Mouse (Mus musculus) ovary, postnatal 14 days (tissue): ENCODE measurements around the gene Gtf2e1.

ENCODE experiments used
- DNase-seq: peaks from one replicate; pipeline ENCODE4 v3.0.0; 2022; ENCODE audit warnings: low spot score

Gtf2e1 gene

GRCm38 (mm10) chr16:37546312-37546711 is 6.7 kb upstream of the Gtf2e1 start:
- DNase-seq = no peak

GRCm38 (mm10) chr16:37540776-37541175 is 1.2 kb upstream of the Gtf2e1 start:
- no peak for DNase-seq

DNA sequence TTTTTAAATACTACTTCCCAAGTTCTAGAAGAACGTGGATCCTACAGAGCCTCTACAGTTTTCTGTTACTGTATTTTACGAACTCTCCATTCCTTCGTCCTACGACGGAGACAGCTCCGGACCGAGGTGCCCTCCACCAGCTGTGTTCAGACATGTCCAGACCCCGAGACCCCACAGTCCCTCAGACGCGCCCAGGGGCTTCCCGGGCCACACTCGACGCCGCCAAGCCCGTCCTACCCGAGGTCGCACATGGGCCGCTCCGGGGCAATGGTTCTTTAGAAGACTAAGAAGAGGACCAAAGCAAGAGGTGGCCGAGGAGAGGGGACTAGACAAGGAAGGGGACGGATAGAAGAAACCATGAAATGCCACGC is 364 bp downstream of the Gtf2e1 start:
- DNase-seq = no peak

DNA sequence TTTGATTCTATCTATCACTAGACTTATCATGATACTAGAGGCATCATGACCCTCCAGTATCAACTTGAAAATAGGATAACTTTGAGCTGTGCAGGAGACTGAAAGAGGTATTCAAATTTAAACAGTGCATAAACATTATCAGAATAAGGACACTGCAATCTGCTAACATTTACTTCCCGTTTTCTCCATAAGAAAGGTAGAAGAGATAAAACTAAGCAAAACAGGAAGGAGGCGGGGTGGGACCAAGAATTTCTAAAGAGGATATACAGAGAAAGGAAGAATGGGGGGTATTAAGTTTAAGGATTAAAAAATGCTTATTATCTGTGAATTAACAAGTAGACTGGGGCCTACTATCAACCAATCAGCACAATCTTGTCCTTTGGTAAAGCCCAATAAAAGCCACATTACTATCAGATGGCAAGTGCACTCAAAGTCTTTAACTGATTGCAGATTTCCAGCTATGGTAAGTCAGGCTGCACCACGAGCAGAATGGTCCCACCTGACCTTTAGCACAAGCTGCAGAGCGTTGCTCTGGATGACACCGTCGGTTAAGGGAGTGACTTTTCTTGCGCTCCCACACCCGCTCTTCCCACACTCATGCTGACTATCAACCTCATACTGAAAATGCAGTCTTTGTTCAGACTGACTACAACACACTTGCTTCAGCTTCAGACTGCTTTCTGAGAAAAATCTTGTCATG is 6.1 kb downstream of the Gtf2e1 start:
- DNase-seq = no peak

GRCm38 (mm10) chr16:37532046-37532445 is 7.5 kb downstream of the Gtf2e1 start:
- no peak for DNase-seq

DNA sequence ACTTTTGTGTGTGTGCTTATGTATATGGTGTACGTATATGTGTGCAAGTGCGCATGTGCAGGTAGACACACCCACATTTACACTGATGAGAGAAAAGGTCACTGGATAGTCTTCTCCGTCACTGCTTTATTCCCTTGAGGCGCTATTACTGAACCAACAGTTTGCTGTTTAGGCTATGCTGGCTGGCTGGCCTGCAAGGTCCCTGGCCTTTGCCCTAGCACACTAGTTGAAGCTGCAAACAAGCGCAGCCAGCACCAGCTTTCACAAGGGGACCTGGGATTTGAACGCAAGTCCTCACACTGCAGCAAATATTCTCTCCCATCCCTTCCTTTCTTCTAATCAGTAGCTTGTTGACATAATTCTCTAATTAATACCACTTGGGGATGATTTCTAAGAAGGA is 9.4 kb downstream of the Gtf2e1 start:
- DNase-seq = no peak

DNA sequence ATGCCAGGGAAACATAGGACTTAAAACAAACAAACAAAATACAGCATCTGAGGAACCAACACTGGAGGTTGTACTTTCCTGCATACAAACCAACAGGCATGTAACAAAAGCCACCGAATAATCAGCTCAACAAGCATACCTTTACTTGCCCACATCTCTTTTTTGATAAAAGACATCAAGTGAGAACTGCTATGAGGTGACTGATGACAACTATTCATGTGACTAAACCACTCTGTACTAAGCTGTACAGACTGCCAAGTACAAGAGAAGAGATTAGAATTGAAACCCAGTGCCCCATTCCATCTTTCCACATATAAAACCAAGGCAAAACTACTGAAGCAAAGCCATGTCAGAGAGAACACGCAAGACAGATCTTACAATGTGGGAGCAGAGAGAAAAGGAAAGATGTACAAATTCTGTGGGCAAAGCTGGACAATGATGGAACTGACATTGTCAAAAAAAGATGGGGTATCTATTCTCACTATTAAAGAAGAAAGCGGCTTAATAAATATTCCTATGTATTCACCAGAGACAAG is 12.8 kb downstream of the Gtf2e1 start:
- DNase-seq = no peak

DNA sequence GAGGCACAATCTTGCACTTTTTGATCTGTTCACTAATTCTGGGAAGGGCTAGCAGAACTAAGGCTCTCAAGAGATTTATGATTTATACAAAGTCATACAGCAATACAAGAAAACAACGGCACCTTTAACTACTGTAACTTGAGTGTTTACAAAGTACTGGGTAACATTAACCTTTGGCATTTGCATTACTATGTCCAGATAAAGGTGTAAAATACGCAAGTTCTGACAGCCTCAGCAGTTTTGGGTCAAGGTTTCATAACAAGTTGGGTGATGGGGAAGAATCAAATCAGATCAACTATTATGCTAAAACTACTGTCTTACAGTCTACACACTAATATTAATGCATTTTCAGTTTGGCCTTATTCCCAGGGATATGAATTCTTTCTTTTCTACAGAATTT is 14.5 kb downstream of the Gtf2e1 start:
- DNase-seq = no peak

DNA sequence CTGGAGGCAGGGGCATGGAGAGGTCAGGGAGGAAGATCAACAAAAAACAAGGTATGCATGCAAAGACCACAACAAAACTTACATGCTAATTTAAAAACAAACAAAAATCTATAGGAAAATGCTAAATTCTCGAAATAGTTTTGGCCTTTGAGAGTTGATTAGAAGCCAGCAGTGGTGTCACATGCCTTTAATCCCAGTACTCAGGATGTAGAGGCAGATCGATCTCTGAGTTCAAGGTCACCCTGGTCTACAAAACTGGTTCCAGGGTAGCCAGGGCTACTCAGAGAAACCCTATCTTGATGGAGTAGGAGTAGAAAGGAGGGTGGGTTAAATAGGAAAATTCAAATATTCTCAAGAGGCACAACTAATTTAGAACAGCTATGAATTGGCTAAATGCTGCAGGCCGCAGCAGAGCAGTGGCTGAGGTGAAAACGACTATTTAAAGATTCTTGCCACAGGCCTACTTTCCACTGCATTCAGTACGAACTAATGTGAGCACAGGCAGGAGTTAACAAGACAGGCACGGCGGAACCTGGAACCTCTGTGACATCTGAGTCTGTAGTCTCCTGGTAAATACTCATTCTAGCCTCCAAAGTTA is 17.4 kb downstream of the Gtf2e1 start:
- DNase-seq = no peak

GRCm38 (mm10) chr16:37520190-37521040 is 19.2 kb downstream of the Gtf2e1 start:
- no peak for DNase-seq

DNA sequence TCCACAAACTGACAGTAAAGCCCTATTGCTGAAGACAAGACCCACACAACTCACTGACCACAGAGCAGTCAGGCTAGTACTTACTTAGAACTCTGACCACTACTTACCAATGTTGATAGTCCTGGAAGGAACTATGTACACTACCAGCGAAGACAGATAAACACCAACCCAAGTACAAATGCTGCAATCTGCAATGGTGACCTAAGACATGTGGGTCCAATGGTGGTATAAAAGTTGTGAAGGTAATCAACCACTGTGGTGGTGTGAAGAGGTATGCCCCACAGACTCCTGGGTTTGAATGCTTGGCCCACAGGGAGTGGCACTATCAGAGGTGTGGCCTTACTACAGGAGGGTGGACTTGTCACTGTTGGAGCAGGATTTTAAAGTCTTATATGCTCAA is 19.9 kb downstream of the Gtf2e1 start:
- DNase-seq = no peak

DNA sequence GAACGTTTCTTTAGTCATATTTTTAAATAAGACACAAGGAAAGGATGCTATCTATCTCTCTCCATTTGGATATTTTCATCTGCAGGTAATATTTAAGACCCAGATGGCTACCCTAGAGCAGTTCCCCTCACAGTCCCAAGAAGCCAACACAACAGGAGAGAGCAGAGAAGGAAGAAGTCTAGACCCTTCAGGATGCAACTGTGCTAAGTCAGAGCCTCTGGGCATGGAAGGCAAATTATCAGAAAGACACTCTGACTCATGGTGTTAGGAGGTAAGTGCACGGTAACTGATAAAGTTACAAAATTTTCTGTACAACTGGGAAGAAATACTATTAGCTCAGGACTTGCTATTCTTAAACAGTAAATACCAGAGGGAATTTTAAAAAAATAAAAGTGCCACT is 20.9 kb downstream of the Gtf2e1 start:
- DNase-seq = no peak

- no peak for DNase-seq
Measured at GRCm38 (mm10) chr16:37517596-37518211, 21.9 kb downstream of the Gtf2e1 start.

- no peak for DNase-seq
Measured at GRCm38 (mm10) chr16:37516376-37516993, 23.1 kb downstream of the Gtf2e1 start.

DNA sequence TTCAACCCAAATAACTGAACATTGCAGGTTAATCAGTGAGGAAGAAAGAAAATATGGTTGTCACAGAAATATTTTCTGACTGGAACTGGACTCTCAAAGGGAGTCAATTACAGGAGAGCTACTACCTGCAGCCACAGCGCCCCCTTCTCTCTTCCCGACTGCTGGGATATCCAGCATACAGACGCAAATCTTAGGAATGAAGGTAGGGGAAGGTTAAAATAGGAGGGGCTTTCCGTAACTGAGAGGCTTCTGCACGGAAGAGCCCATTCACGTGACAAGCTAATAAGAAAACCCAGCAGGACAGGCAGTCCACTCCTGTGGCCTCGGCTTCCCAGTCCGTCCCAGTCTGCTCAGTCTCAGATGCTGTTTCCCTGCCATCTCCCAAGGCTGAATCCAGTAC is 24.9 kb downstream of the Gtf2e1 start:
- no peak for DNase-seq

DNA sequence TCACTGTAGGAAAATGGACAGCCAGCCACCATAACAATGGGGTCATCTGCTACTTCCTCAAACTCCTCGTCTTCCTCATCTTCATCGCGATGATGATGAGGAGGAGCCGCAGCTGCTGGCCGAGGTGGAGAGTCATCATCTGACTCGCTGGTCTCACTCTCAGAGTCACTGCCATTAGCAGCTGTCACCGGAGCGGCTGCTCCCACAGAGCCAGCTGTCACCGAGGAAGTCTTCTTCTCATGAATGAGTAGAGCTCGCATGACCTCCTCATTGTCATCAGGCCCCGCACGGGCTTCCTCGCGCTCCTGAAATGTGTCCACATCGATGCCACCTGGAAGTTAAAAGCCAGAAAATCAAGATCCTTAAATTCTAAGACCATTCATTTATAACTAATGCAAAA is 28.1 kb downstream of the Gtf2e1 start:
- no peak for DNase-seq

DNA sequence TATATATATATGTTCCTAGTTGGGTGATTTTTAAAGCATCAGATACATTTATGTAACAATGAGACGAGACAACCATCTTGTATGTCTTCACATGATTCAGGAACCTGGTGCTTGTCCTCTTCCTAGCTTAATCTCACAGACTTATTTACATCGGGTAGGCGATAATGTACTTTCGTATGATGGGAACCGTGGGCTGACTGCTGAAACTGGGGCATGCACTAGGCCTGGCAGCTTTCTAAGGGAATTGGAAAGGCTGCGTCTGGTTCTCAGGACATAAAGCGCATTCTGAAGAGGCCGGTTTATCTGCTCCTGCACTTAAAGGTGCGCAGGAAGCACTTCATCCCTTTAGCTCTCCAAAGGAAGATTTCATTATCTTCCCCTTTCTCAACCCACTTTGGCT is 32.8 kb downstream of the Gtf2e1 start:
- DNase-seq = no peak

DNA sequence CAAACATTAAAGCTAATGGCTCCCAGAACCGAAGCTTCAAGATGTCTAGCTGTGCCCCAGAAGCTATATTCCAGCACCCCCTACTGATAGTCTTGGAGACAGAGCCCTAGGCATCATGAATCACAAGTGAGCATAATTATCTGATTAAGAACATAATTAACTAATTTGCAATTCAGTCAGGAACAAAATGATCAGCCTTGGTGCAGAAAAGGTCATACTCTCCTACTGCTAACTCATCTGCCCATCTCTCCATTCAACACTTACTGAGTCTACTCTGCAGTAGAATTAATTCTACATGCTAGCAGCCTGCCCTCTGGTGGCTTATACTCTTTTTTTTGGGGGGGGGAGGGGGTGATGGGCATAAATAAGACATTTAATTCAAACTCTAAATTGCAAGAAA is 35.1 kb downstream of the Gtf2e1 start:
- no peak for DNase-seq

DNA sequence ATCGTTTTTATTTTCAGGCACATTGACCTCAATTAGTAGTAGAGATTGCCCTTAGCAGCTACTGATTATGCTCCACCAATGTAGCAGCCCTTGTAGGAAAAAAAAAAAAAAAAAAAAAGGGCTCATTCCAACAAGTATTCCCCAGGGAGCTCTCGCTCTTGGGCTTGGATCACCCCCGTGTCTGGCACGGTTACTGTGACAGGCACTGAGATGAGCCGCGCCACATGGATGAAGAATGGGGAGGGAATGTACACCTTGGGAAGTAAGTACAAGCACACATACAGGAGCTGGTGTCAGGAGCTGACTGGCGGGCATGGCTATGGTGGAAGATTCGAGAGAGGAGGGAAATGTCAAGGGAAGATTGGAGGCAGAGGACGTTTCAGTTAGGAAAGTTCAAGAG is 41.0 kb downstream of the Gtf2e1 start:
- no peak for DNase-seq

- no peak for DNase-seq
Measured at GRCm38 (mm10) chr16:37495017-37495416, 44.6 kb downstream of the Gtf2e1 start.

GRCm38 (mm10) chr16:37486826-37487612 is 52.6 kb downstream of the Gtf2e1 start:
- no peak for DNase-seq
